Mouse (Mus musculus) kidney, adult 9 months (tissue): ENCODE measurements at regions not wholly inside any gene's neighbourhood (a gene's known extent, or its start where the extent isn't known, plus 50 kb on each side); places are given as distances from the start of the nearest gene placed in this dataset.

Experiments used
- DNase-seq: peaks from one replicate; pipeline ENCODE4 v3.0.0; 2022

DNA sequence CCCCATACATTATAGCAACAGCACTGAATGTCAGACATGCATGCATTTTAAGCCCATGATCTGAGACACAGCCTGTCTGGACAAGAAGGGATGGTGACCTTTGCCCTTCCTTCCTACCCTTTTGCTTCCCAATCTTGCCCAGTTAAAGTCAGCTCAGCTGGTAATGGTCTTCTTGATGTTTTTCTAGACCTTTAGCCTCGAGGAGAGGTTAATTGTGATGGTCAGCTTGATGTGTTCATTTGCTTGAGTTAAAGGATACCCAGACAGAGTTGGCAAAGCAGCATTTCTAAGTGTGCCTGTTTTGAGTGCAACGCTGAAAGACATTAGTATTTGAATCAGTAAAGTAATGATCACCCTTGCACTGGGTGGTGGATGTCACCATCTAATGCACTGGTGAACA, 60.9 kb downstream of the Xcl1 start:
- DNase-seq, result peak; percentile 79
